Mouse (Mus musculus) kidney, embryonic 15.5 days (tissue): ENCODE data around the gene Kcnn3. TPM values are rescaled to one million over a fixed set of nuclear protein-coding genes. Genes with fewer than 3 reads are reported as not detected.

ENCODE experiments used
- ATAC-seq: fragments of 200-750 bp; cut with Nextera tagmentation; replicated peaks from 2 replicates; pipeline ENCODE4 v1.8.0; 2017; ENCODE audit warnings: moderate TSS enrichment; ENCODE audit not compliant: low FRiP score
- H3K27ac ChIP-seq: fragments of 300-500 bp; sonication (generic); 2 replicates; pipeline ENCODE4 v1.5.1; 2015; ENCODE audit warnings: mild to moderate bottlenecking, inconsistent platforms
- H3K27me3 ChIP-seq: fragments of 300-500 bp; sonication (generic); 2 replicates; pipeline ENCODE4 v1.6.1; 2015; ENCODE audit warnings: inconsistent platforms
- H3K36me3 ChIP-seq: fragments of 300-500 bp; sonication (generic); 2 replicates; pipeline ENCODE4 v1.6.1; 2015; ENCODE audit warnings: inconsistent platforms
- H3K4me1 ChIP-seq: fragments of 300-500 bp; sonication (generic); 2 replicates; pipeline ENCODE4 v1.6.1; 2015; ENCODE audit warnings: inconsistent platforms
- H3K4me2 ChIP-seq: fragments of 300-500 bp; sonication (generic); 2 replicates; pipeline ENCODE4 v1.6.1; 2015; ENCODE audit warnings: moderate library complexity, mild to moderate bottlenecking, inconsistent platforms
- H3K4me3 ChIP-seq: fragments of 300-500 bp; sonication (generic); replicated peaks from 2 replicates; pipeline ENCODE4 v1.5.1; 2015; ENCODE audit warnings: mild to moderate bottlenecking, inconsistent platforms
- H3K9ac ChIP-seq: fragments of 300-500 bp; sonication (generic); 2 replicates; pipeline ENCODE4 v1.6.1; 2015; ENCODE audit warnings: mild to moderate bottlenecking, inconsistent platforms
- H3K9me3 ChIP-seq: fragments of 300-500 bp; sonication (generic); replicated peaks from 2 replicates; pipeline ENCODE4 v1.6.1; 2016; ENCODE audit warnings: inconsistent platforms
- WGBS: fragments of 180-500 bp; shearing (Covaris S2); methylation state at CpG from one replicate; pipeline ENCODE4 v1.1.7; 2015; ENCODE audit warnings: mixed read lengths; 5-methylcytosine and 5-hydroxymethylcytosine counted together
- polyA plus RNA-seq: library from polyadenylated mRNA; unstranded; fragments of >200 nt; fragmentation: Nextera tagmentation; extraction: Ambion mirVana; gene quantifications from 2 replicates; pipeline ENCODE4 v1.2.1, GENCODE M21; 2015

Gene Kcnn3
- polyA plus RNA-seq, 1 experiment from 2014 or later = 3.0 TPM

DNA sequence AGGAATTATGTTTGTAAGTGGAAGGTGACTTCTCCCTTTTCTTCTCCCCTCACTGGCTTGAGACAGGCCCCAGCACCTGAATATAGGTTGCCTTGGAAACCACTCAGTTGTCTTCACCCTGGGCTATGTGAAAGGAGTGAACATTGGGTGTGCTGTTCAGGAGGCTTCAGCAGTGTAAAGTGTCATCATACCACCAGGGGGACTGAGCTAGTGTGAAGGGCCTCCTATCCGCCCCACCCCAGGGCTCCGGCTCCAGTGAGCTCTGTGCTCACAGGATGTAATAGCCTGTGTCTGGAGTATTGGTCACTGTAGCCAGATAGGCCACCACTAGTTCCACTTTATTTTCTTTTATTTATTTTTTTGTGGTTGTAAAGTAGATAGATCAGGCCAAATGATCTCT lies 54.3 kb downstream of the Kcnn3 start:
- H3K4me1 ChIP-seq = peaks cover 9% of the 10 kb centered on the region

GRCm38 (mm10) chr3:89576381-89576780 lies 56.4 kb downstream of the Kcnn3 start:
- 94% methylated on average over 6 of the region's 6 CpGs for WGBS
- no peak overlapping the region for H3K4me2 ChIP-seq
- H3K9ac ChIP-seq = no peak overlapping the region

More for the DNA sequence above, 54.3 kb downstream of the Kcnn3 start:
- Histone ChIP-seq H3K27me3 (no peaks in the 10 kb centered on the region), H3K27ac (no peak overlapping the region), H3K36me3 (no peaks in the 10 kb centered on the region), H3K9me3 (no peaks in the 10 kb centered on the region), H3K9ac (no peak overlapping the region), H3K4me2 (no peak overlapping the region), H3K4me3 (no peak overlapping the region)
- WGBS = 41% methylated on average over 2 of the region's 2 CpGs
- ATAC-seq = no peak; the same call in 1 of the 2 replicates

DNA sequence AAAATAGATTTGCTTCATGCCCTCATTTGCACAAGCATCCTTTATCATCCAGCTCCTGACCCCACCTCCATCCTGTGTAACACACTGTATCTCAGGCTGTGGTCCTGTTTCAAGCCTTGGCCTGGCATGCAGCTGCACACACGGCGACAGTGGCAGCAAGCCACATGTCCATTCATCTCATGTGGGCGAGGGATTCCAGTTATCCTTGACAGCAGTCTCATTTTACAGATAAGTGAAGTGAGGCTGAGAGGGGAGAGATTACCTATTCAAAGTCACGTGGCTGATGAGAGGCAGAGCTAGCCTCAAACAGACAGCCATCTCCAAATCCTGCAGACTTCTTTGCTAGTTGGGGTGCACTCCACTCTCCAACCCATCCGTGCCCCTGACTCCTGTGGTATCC lies 57.2 kb downstream of the Kcnn3 start:
- Histone ChIP-seq H3K27me3 (0 out of 2 replicates have a peak, but pooled peaks cover 4% of the 10 kb centered on the region), H3K27ac (no peak overlapping the region), H3K4me1 (peaks cover 11% of the 10 kb centered on the region), H3K9ac (no peak overlapping the region), H3K4me2 (no peak overlapping the region), H3K9me3 (no peaks in the 10 kb centered on the region), H3K36me3 (no peaks in the 10 kb centered on the region), H3K4me3 (no peak overlapping the region)
- WGBS = 86% methylated on average over 5 of the region's 5 CpGs
- ATAC-seq = no peak

More at GRCm38 (mm10) chr3:89576381-89576780, 56.4 kb downstream of the Kcnn3 start:
- ATAC-seq = no peak
- Histone ChIP-seq H3K9me3 (no peaks in the 10 kb centered on the region), H3K4me1 (peaks cover 11% of the 10 kb centered on the region), H3K36me3 (no peaks in the 10 kb centered on the region), H3K27me3 (0 out of 2 replicates have a peak, but pooled peaks cover 4% of the 10 kb centered on the region), H3K4me3 (no peak overlapping the region), H3K27ac (no peak overlapping the region)

DNA sequence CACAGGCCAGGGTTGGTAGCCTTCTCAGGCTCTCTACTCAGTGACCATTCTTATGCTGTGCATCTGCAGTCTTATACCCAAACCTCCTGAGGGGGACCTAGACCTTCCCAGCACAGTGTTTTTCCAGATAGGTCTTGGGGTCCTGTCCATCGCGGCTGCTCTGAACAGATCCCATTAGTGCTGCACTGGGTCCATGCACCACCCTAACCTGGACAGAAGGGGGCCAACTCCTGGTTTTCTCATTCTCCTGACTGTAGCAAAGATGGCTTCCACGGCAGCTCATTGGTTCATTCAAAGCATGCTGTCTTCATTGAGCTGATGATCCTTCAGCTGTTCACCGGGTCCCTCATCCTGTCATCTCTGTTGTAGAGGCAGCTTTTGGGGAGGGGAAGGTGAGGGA lies 58.1 kb downstream of the Kcnn3 start:
- Histone ChIP-seq H3K4me1 (peaks cover 11% of the 10 kb centered on the region), H3K9ac (no peak overlapping the region), H3K27ac (no peak overlapping the region), H3K36me3 (no peaks in the 10 kb centered on the region), H3K9me3 (no peaks in the 10 kb centered on the region), H3K4me2 (no peak overlapping the region), H3K27me3 (0 out of 2 replicates have a peak, but pooled peaks cover 4% of the 10 kb centered on the region), H3K4me3 (no peak overlapping the region)
- no peak for ATAC-seq
- WGBS = 70% methylated on average over 4 of the region's 4 CpGs

DNA sequence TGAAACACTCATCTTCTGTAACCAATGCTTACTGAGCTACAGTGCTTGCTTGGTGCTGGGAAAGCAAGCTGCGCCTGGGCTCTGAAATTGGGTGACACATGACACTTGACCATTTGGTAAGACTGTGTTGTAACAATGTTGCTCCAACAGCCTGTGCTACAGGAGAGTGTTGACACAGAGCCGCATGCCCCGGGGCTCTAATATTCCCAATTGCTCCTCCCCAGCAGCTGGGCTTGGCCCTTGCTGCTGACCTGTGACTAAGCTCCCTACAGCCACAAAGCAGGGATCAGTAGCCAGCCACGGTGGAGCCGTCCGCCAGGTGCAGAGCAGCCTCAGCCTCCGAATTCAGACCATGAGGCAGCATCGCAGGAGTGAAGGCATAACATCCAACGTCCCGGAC lies 58.8 kb downstream of the Kcnn3 start:
- ATAC-seq = peak; percentile 64
- H3K4me1 ChIP-seq = peaks cover 11% of the 10 kb centered on the region

DNA sequence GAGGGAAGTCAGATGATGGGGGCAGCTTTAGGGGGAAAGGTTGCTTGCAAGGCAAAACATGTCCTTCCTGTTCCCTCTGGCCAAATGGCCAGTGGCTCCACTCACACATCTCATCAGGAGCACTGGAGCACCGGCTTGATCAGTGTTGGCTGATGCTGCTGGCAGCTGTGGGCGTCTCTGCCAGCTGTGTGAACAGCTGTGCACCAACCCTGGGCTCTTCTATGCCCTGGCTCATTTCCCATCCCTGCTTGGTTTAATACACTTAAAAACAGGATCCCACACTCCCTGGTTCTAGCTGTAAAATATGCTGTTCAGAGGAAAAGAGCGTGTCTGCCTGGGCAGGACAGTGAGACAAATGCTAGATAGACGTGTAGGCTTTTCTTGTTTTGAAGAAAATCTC lies 64.3 kb downstream of the Kcnn3 start:
- Histone ChIP-seq H3K9me3 (no peaks in the 10 kb centered on the region), H3K27me3 (0 out of 2 replicates have a peak, but pooled peaks cover 4% of the 10 kb centered on the region), H3K4me3 (no peak overlapping the region), H3K27ac (no peak overlapping the region), H3K4me2 (no peak overlapping the region), H3K9ac (no peak overlapping the region), H3K36me3 (no peaks in the 10 kb centered on the region), H3K4me1 (peaks cover 12% of the 10 kb centered on the region)
- no peak for ATAC-seq
- WGBS = 36% methylated on average over 4 of the region's 4 CpGs

More for the DNA sequence above, 58.8 kb downstream of the Kcnn3 start:
- Histone ChIP-seq H3K4me3 (no peak overlapping the region), H3K4me2 (0 out of 2 replicates have a peak overlapping the region, but pooled peaks have one; percentile 7), H3K9ac (no peak overlapping the region), H3K27ac (no peak overlapping the region), H3K27me3 (0 out of 2 replicates have a peak, but pooled peaks cover 4% of the 10 kb centered on the region), H3K9me3 (no peaks in the 10 kb centered on the region), H3K36me3 (no peaks in the 10 kb centered on the region)
- WGBS = 19% methylated on average over 10 of the region's 10 CpGs

DNA sequence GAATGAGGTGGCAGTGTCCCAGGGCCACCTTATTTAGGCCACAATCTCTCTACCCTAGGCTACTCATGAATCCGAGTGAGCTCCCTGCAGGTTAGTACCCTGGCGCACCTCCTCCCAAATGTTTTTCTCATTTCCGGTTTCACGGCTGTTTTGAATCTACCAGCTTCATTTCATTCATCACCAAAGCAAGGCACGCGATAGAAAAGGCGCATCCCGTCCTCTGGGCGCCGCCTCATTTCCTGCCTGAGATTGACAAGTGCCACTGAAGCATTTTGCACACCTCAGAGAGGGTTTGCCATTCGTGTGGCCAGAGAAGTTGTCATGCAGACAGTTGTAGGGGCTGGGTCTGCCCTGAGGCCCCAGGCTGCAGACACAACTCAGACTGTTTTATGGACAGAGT lies 68.5 kb downstream of the Kcnn3 start:
- ATAC-seq = no peak
- peaks cover 15% of the 10 kb centered on the region; the same call in 1 of the 2 replicates for H3K4me1 ChIP-seq
- H3K27me3 ChIP-seq = no peaks in the 10 kb centered on the region
- WGBS = 70% methylated on average over 11 of the region's 11 CpGs
- no peaks in the 10 kb centered on the region for H3K9me3 ChIP-seq
- no peak overlapping the region for H3K27ac ChIP-seq
- H3K36me3 ChIP-seq = no peaks in the 10 kb centered on the region
- no peak overlapping the region for H3K4me3 ChIP-seq
- no peak overlapping the region for H3K9ac ChIP-seq
- no peak overlapping the region for H3K4me2 ChIP-seq

DNA sequence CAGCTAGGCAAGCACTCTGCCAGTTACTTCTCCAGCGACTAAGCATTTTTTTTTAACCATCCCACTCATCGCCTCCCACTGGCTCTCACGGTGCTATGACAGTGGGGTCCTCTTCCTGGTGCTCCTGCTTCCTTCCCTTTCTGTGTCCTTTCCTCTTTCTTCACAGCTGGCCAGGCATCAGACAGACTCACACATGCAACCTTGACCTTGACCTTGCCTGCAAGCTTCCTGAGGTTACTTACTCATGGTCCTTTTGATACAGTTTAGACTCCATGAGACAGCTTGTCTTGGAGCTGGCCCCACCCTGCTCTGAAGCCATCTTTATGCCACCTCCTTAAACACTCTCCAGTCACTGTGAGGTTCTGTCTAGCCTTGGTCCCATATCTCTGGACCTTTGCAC lies 69.4 kb downstream of the Kcnn3 start:
- Histone ChIP-seq H3K4me1 (peaks cover 13% of the 10 kb centered on the region; the same call in 1 of the 2 replicates), H3K27ac (no peak overlapping the region), H3K9ac (no peak overlapping the region), H3K27me3 (no peaks in the 10 kb centered on the region), H3K9me3 (no peaks in the 10 kb centered on the region), H3K4me2 (no peak overlapping the region), H3K36me3 (no peaks in the 10 kb centered on the region), H3K4me3 (no peak overlapping the region)
- WGBS = 61% methylated on average over 3 of the region's 3 CpGs
- no peak for ATAC-seq

DNA sequence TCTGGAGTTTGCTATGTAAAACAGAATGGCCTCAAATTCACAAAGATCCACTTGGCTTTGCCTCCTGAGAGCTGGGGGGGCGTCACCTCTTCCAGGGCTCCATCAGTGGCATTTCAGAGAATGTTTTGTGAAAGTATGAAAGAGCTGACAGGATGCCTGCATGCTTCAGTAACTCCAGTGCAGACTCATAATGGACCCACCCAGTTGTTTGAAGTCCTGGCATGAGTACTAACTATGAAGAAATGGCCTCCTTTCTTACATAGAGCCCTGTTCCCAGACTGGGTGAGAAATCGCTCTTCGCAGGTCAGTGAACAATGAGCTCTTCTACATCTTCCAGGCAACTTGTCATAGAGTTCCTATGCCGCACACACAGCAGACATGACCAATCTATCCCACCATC lies 70.4 kb downstream of the Kcnn3 start:
- H3K27me3 ChIP-seq = no peaks in the 10 kb centered on the region
- no peak overlapping the region for H3K9ac ChIP-seq
- peaks cover 9% of the 10 kb centered on the region; the same call in 1 of the 2 replicates for H3K4me1 ChIP-seq
- no peaks in the 10 kb centered on the region for H3K9me3 ChIP-seq
- no peak overlapping the region for H3K4me2 ChIP-seq
- no peaks in the 10 kb centered on the region for H3K36me3 ChIP-seq
- no peak overlapping the region for H3K4me3 ChIP-seq
- 85% methylated on average over 4 of the region's 4 CpGs for WGBS
- no peak overlapping the region for H3K27ac ChIP-seq
- ATAC-seq = no peak

GRCm38 (mm10) chr3:89591461-89591860 lies 71.5 kb downstream of the Kcnn3 start:
- ATAC-seq = no peak
- Histone ChIP-seq H3K9me3 (no peaks in the 10 kb centered on the region), H3K27me3 (no peaks in the 10 kb centered on the region), H3K4me1 (peaks cover 9% of the 10 kb centered on the region; the same call in 1 of the 2 replicates), H3K36me3 (no peaks in the 10 kb centered on the region), H3K4me3 (no peak overlapping the region), H3K27ac (no peak overlapping the region), H3K9ac (no peak overlapping the region), H3K4me2 (no peak overlapping the region)
- WGBS = 64% methylated on average over 3 of the region's 3 CpGs

GRCm38 (mm10) chr3:89592809-89593208 lies 72.8 kb downstream of the Kcnn3 start:
- Histone ChIP-seq H3K9ac (no peak overlapping the region), H3K4me1 (peaks cover 9% of the 10 kb centered on the region; the same call in 1 of the 2 replicates), H3K4me3 (no peak overlapping the region), H3K4me2 (no peak overlapping the region), H3K9me3 (no peaks in the 10 kb centered on the region), H3K36me3 (no peaks in the 10 kb centered on the region), H3K27ac (no peak overlapping the region), H3K27me3 (no peaks in the 10 kb centered on the region)
- ATAC-seq = no peak
- 72% methylated on average over 11 of the region's 11 CpGs for WGBS

DNA sequence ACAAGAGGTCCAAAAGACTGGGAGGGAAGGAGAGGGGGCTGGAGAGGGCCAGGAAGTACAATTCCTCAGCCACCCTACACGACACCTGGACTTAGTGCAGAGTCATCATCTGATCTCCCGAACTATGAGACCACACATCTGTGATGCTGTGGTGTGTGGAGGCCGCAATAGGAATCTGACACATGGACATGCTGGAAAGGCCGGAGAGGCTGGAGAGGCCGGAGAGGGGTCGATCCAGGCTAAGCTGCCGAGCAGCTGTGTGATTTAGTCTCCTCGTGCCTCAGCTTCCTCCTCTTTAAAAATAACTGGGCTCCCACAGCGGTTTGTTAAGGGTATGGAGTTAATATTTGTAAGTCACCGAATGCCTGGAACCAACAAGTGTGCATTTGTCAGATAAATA lies 73.6 kb downstream of the Kcnn3 start:
- Histone ChIP-seq H3K36me3 (no peaks in the 10 kb centered on the region), H3K9ac (no peak overlapping the region), H3K4me2 (no peak overlapping the region), H3K4me3 (no peak overlapping the region), H3K27me3 (no peaks in the 10 kb centered on the region), H3K9me3 (no peaks in the 10 kb centered on the region), H3K4me1 (peaks cover 9% of the 10 kb centered on the region; the same call in 1 of the 2 replicates), H3K27ac (no peak overlapping the region)
- no peak for ATAC-seq
- WGBS = 60% methylated on average over 10 of the region's 10 CpGs

GRCm38 (mm10) chr3:89598361-89598760 lies 78.4 kb downstream of the Kcnn3 start:
- no peak for ATAC-seq
- H3K36me3 ChIP-seq = no peaks in the 10 kb centered on the region
- no peak overlapping the region for H3K4me3 ChIP-seq
- H3K9ac ChIP-seq = no peak overlapping the region
- no peak overlapping the region for H3K4me2 ChIP-seq
- no peaks in the 10 kb centered on the region for H3K27me3 ChIP-seq
- H3K4me1 ChIP-seq = peaks cover 5% of the 10 kb centered on the region
- WGBS = 90% methylated on average over 7 of the region's 7 CpGs
- no peaks in the 10 kb centered on the region; the same call in 1 of the 2 replicates for H3K9me3 ChIP-seq
- H3K27ac ChIP-seq = no peak overlapping the region
